Mouse (Mus musculus) heart, postnatal 0 days (tissue): ENCODE data around the gene Ubqln1.

ENCODE experiments used
- CTCF ChIP-seq: IDR thresholded peaks from 2 replicates; pipeline ENCODE4 v1.5.1; 2016; ENCODE audit warnings: antibody characterized with exemption, control low read depth, low read depth
- EP300 ChIP-seq: IDR thresholded peaks from 2 replicates; pipeline ENCODE4 v1.6.1; 2016; ENCODE audit warnings: antibody characterized with exemption, low read depth

GRCm38 (mm10) chr13:58236536-58236935, 21.1 kb upstream of the Ubqln1 start:
- TF ChIP-seq CTCF (no peak), EP300 (no peak)
